Mouse (Mus musculus): Measurements from ENCODE around the gene Gli3. TPM values are rescaled to one million over a fixed set of nuclear protein-coding genes. Genes with fewer than 3 reads are reported as not detected.

Gli3 gene
- 3.9 TPM for polyA plus RNA-seq (2014; fragmentation: Illumina TruSeq; extraction: RNeasy Lipid Tissue Mini Kit (QIAGEN cat#74804); ENCODE audit: low read depth, low replicate concordance)

DNA sequence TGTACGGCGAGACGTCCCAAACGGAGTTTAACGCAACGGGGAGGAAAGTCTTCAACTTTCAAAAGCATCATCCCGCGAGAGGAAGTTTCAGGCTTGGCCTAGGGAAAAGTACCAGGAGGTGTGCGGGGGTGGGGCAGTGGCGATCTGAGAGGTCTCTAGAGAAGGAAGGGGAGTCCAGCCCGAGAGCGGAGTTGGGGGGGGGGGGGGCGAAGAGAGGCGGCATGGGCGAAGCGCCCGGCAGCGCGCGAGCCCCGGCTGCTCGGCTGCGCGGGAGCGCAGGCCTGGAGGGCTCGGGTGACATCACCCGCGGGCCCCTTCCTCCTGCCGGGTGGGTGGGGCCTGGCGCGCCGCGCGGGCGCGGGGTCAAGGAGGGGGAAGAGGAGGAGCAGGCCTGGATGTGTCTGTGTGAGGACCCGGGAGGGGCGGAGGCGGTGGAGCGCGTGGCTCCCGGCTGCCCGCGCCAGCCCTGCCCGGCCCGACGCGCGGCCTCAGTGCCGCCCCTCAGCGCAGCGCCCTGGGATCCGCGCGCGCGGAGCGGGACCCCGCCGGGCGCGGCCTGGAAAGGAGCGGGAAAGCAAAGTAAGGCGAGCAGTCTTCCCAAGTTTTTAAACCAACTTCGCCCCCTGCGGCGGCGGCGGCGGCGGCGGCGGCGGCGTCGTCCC lies at the start of gene Gli3:
TSS of gene Gli3 (plus strand) at position 406 of the 662 bp plus-strand sequence.

